Mouse (Mus musculus) kidney, postnatal 4 days (tissue): Measurements from ENCODE around the gene Apol7a.
"Not testable (repeated sequence)": the region's sequence is repeated elsewhere in the genome, so short reads cannot be mapped to it uniquely, and the experiment has no call there.

Experiments
- DNase-seq, 2 experiments: peaks; one replicate each; pipeline ENCODE4 v3.0.0; 2021; ENCODE audit warnings: mixed read lengths in 2 of 2

The Apol7a gene

GRCm38 (mm10) chr15:77399027-77399426 lies at the start of gene Apol7a:
TSS of gene Apol7a (minus strand) at chr15:77399110.
- DNase-seq: peak; percentile 17 to 24

- DNase-seq: not testable (repeated sequence)
Observed at GRCm38 (mm10) chr15:77447392-77447791, 48.5 kb upstream of the Apol7a start, which contains the start of gene Apol7b. TSS of gene Apol7b (minus strand) at chr15:77447492.

GRCm38 (mm10) chr15:77445668-77446067 lies 46.8 kb upstream of the Apol7a start:
- not testable (repeated sequence) for DNase-seq

GRCm38 (mm10) chr15:77444746-77445145 lies 45.8 kb upstream of the Apol7a start:
- DNase-seq: not testable (repeated sequence)

- not testable (repeated sequence) for DNase-seq
Observed at GRCm38 (mm10) chr15:77428690-77429448, 30.0 kb upstream of the Apol7a start.

- peak; percentile 13 to 31 for DNase-seq
Observed at GRCm38 (mm10) chr15:77422925-77423324, 24.0 kb upstream of the Apol7a start.

GRCm38 (mm10) chr15:77419657-77420056 lies 20.7 kb upstream of the Apol7a start:
- DNase-seq: not testable (repeated sequence)

GRCm38 (mm10) chr15:77416655-77417333 lies 17.9 kb upstream of the Apol7a start:
- not testable (repeated sequence) for DNase-seq

- DNase-seq: not testable (repeated sequence)
Observed at GRCm38 (mm10) chr15:77415653-77416052, 16.7 kb upstream of the Apol7a start.

- peak in 1 of 2 experiments; percentile 14 for DNase-seq
Observed at GRCm38 (mm10) chr15:77412695-77413094, 13.8 kb upstream of the Apol7a start.

GRCm38 (mm10) chr15:77411035-77411434 lies 12.1 kb upstream of the Apol7a start, which contains the start of gene Apol9a:
TSS of gene Apol9a (minus strand) at chr15:77411135.
- not testable (repeated sequence) for DNase-seq

- not testable (repeated sequence) for DNase-seq
Observed at GRCm38 (mm10) chr15:77406370-77406769, 7.5 kb upstream of the Apol7a start.

GRCm38 (mm10) chr15:77397450-77398132 lies 1.3 kb downstream of the Apol7a start:
- not testable (repeated sequence) for DNase-seq

- DNase-seq: not testable (repeated sequence)
Observed at GRCm38 (mm10) chr15:77393832-77394231, 5.1 kb downstream of the Apol7a start.

- no peak for DNase-seq
Observed at GRCm38 (mm10) chr15:77387462-77387861, 11.4 kb downstream of the Apol7a start.

GRCm38 (mm10) chr15:77384340-77385030 lies 14.4 kb downstream of the Apol7a start:
- DNase-seq: no peak

GRCm38 (mm10) chr15:77382880-77383279 lies 16.0 kb downstream of the Apol7a start:
- no peak for DNase-seq

- DNase-seq: no peak
Observed at GRCm38 (mm10) chr15:77382271-77382850, 16.5 kb downstream of the Apol7a start.

- DNase-seq: no peak
Observed at GRCm38 (mm10) chr15:77381481-77381880, 17.4 kb downstream of the Apol7a start.

- DNase-seq: no peak
Observed at GRCm38 (mm10) chr15:77379921-77380320, 19.0 kb downstream of the Apol7a start.

GRCm38 (mm10) chr15:77377419-77377818 lies 21.5 kb downstream of the Apol7a start:
- no peak for DNase-seq

- DNase-seq: no peak
Observed at GRCm38 (mm10) chr15:77376920-77377319, 22.0 kb downstream of the Apol7a start.
